Mouse (Mus musculus) splenic B cell, adult 2 months (primary cell): ENCODE results near the gene Ankrd23.

Experiments used
- DNase-seq: peaks from one replicate; pipeline ENCODE4 v3.0.0-alpha.2; 2011; ENCODE audit warnings: low read depth, low spot score
- H3K27me3 ChIP-seq: 2 replicates; pipeline ENCODE4 v1.6.1; 2012; ENCODE audit warnings: mild to moderate bottlenecking, low read length, moderate library complexity, mixed read lengths; ENCODE audit not compliant: control insufficient read depth, poor library complexity, insufficient read depth, severe bottlenecking
- H3K36me3 ChIP-seq: 2 replicates; pipeline ENCODE4 v1.6.1; 2012; ENCODE audit warnings: mild to moderate bottlenecking, low read length, moderate library complexity, mixed read lengths; ENCODE audit not compliant: control insufficient read depth, poor library complexity, insufficient read depth, severe bottlenecking

The Ankrd23 gene

DNA sequence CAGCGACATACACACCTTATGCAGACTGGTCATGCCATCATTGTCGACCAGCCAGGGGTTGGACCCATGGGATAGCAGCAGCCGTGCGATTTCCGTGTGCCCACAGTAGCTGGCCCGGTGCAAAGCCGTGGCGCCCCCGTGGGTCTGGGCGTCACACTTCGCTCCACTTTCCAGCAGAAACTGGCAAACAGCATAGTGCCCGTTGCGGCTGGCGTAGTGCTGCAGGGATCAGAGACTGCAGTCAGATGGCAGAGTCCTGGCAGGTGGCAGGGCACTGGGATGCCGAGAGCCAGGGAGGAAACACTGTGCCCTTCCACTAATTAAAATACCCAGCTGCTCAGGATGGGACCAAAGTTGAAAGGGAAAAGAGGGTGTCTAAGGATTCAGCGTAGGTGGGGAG lies 5.2 kb upstream of the Ankrd23 start:
- Histone ChIP-seq H3K27me3 (no peaks in the 10 kb centered on the region), H3K36me3 (peaks cover 4% of the 10 kb centered on the region)
- no peak for DNase-seq

DNA sequence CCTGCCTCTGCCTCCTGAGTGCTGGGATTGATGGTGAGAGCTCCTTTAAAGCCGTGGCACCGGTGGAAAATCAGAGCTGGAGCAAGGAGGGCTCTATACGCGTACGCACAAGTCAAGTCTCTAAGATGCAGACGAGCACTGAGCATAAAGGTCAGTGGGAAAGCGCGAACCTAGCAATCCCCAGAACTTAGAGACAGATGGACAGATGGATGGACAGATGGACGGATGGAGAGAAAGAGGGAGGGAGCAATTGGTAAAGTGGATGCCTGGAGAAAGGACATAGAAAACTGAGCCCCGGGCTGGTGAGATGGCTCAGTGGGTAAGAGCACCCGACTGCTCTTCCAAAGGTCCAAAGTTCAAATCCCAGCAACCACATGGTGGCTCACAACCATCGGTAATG lies 4.1 kb upstream of the Ankrd23 start:
- no peak for DNase-seq
- H3K27me3 ChIP-seq = no peaks in the 10 kb centered on the region
- H3K36me3 ChIP-seq = peaks cover 4% of the 10 kb centered on the region

DNA sequence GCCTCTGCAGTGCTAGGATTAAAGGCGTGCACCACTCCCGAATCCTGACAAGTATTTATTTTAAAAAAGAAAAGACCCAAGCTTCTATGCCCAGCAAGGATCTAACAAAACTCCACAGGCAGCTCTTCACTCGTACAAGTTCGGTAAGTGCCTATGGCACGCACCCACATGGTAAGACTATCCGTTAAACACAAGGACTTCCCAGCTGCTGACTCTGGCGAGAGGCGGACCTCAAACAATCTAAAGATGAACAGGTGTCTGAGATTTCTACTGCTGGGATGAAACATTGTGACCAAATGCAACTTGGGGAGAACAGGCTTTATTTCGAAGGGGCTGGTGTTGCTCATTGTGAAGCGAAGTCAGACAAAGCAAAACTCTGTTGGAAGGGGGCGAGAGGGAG lies 3.4 kb upstream of the Ankrd23 start:
- peaks cover 4% of the 10 kb centered on the region for H3K36me3 ChIP-seq
- no peak for DNase-seq
- H3K27me3 ChIP-seq = no peaks in the 10 kb centered on the region

DNA sequence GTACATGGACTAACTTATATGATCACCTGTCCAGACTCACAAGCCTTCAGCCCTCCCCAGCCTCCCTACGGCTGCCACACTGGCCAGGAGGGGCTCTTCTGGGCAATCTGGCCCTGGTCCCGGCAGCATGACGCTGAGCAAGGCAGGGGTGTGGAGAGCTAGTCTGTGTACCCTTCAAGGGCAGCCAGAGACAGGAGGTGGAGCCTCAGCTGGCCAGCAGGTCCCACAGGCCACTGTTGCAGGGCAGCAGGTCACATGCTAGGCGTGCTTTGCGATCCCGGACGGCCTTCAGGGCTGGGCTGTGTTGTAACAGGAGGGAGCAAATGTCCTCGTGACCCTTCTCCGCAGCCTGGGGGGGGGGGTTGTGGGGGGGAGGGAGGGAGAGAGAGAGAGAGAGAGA lies 2.5 kb upstream of the Ankrd23 start, which contains the start of gene Gm42417:
TSS of gene Gm42417 (minus strand) at position 244 of the 400 bp plus-strand sequence.
- Histone ChIP-seq H3K27me3 (no peaks in the 10 kb centered on the region), H3K36me3 (peaks cover 4% of the 10 kb centered on the region)
- DNase-seq = no peak

DNA sequence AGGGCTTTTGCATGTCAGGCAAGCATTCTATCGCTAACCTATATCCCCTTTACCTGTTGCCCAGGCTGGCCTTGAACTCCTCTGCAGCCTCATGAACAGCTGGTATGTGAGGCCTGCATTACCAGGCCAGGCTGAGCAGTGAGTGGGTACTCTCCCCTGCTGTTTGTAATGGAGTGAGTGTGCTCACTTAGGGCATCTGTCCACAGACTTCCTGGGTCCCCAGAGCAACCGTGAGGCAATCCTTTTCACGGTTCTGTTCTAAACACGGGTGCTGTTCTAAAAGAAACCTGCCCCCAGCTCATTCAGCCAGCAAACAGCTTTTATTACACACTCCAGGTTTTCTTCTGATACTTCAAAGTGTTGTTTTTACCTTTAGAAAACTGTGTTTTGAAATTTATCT lies 2.0 kb upstream of the Ankrd23 start:
- H3K27me3 ChIP-seq = no peaks in the 10 kb centered on the region
- no peak for DNase-seq
- H3K36me3 ChIP-seq = peaks cover 2% of the 10 kb centered on the region

DNA sequence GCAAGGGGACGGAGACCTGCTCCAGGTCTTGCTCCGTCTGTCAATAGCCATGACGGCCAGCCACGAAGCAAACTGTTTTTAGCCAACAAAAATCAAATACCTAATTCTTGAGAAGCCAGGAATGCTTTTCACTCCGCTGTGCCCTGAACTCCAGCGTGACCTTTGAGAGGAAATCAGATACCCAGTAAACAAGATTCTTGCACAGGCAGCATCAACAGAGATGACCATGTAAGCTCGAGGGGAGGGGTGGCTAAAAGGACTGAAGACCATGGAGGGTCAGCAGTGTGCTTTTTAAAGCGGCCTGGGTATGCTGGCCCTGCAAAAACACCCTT lies 320 bp downstream of the Ankrd23 start:
- peaks cover 2% of the 10 kb centered on the region for H3K36me3 ChIP-seq
- DNase-seq = no peak
- no peaks in the 10 kb centered on the region for H3K27me3 ChIP-seq

DNA sequence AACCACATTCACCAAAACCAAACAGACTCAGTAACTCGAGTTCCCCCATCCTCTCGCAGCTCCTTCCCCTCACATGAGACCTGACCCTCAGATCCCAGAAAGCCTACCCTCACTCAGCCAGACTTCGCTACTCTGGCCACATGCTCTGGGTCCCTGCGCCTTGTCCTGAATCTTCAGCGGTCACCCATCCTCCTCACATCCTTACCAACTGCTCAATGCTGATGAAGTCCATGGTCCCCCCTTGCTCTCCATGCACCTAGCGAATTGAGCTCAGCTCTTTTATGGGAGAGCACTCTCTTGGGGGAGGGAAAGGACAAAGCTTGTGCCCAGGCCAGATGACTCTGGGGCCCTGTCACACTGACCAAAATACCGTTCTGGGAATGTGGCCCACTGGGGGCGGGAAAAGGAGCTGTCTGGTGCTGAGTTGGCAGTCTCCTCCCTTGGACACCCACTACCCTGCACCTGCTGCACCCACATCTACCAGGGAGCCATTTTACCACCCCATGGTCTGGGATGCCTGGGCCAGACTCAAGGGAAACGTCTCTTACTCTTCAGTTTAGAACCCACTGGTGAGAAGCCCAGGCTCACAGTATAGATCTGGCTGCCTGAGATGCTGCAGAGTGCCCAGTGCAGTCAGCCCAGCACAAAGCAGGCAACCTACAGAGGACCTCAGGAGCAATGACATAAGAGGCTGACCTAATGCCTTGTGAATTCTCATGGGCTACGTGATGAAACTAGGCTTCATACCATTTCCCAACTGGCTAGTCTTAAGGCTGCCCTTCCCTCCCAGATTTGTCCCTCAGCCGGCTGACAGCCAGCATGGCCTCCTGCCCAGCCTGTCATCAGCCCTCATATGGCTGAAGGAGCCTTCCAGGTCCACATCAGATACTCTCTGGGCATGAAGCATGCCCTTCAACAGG lies 946 bp downstream of the Ankrd23 start:
- H3K36me3 ChIP-seq = peaks cover 3% of the 10 kb centered on the region
- DNase-seq = no peak
- H3K27me3 ChIP-seq = no peaks in the 10 kb centered on the region

DNA sequence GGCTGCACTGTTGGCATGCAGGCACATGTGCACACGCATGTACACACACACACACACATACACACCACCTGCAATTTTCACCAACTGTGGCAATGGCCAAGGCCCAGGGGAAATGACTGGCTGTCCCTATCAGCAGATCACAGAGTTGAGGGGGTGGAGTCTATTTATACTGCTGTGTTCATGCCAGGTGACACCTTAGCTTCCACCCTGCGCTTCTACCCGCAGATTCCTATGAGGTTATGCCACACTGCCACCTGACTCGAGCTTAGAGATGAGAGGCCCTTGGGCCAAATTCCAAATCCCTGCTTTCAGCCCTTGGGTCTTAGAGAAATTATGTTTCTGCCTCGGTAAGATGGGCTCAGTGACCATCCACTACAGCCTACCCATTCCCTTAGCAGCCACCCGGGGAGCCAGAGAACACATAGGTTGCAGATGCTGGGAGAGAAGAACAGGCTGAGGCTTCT lies 2.1 kb downstream of the Ankrd23 start:
- H3K27me3 ChIP-seq = no peaks in the 10 kb centered on the region
- H3K36me3 ChIP-seq = peaks cover 2% of the 10 kb centered on the region; the same call in 1 of the 2 replicates
- no peak for DNase-seq

DNA sequence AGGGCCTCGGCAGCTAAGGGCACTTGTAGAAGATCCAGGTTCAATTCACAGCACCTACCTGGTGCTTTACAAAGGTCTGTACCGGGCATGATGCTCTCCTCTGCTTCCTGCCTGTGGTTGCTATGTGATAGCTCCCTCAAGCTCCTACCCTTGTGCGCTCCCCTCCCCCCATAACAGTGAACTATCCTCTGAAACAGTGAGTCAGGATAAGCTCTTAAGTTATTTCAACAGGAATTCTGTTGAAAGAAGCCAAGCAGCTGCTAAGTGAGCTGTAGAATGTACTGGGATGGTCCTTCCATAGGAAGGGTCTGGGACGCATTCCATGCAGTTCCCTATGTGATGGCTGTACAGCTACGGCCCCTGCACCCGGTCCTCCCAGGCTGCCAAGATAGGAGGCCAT lies 3.1 kb downstream of the Ankrd23 start:
- Histone ChIP-seq H3K36me3 (peaks cover 2% of the 10 kb centered on the region; the same call in 1 of the 2 replicates), H3K27me3 (no peaks in the 10 kb centered on the region)
- no peak for DNase-seq

DNA sequence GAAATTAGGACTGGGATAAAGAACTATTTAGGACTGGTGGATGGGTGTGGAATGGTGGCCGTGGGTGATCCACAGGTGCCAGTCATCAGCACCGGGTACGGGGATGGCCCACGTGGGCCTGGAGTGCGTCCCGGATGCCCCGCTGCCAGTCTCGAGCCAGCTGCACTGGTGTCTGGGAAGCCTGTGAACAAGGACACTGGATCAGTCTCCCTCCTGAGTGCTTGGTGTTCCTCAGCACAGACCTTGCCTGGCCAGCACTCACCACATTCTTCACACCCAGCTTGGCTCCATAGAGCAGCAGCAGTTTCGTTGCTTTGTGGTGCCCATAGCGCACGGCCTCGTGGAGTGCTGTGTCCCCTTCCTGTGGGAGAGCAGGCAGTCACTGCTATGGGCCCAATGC lies 5.2 kb downstream of the Ankrd23 start:
- Histone ChIP-seq H3K27me3 (no peaks in the 10 kb centered on the region), H3K36me3 (peaks cover 2% of the 10 kb centered on the region)
- DNase-seq = no peak

DNA sequence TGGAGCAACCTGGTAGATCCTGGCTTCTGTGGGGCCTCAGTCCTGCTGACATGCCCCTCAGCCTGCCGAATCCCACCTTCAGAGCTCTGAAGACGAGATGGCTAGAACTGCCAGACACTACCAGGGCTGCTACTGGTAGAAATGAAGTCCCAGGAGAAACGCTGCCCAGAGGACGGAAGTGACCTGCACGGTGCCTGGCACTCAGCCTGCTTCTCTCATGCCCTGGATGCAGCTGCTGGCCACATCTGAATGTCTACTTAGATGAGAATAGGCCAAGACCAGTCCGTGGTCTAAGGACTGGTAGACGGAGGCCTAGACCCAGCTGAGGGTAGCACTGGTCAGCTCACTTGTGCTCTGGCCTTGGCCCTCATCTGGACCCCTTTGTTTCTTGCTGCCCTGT lies 5.7 kb downstream of the Ankrd23 start:
- no peaks in the 10 kb centered on the region for H3K27me3 ChIP-seq
- no peak for DNase-seq
- H3K36me3 ChIP-seq = peaks cover 2% of the 10 kb centered on the region

DNA sequence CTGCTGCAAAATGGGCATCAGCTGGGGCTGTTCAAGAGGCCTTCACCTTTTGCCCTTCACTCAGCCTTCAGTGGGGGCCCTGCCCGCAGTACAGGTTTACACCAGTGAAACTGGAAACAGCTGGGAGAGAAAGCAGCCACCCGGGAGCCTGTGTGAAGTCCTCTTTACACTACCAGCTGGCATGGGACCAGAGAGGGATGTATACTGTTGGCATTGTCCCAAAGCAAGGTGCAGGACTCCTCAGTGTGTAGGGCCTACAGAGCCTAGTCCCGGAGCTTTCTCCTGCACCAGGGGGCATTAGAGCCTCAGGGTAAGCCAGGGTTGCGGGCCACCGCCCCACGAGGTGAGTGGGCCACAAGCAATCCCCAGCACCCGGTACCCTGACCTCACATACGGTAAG lies 6.2 kb downstream of the Ankrd23 start:
- no peak for DNase-seq
- Histone ChIP-seq H3K27me3 (no peaks in the 10 kb centered on the region), H3K36me3 (peaks cover 2% of the 10 kb centered on the region)

DNA sequence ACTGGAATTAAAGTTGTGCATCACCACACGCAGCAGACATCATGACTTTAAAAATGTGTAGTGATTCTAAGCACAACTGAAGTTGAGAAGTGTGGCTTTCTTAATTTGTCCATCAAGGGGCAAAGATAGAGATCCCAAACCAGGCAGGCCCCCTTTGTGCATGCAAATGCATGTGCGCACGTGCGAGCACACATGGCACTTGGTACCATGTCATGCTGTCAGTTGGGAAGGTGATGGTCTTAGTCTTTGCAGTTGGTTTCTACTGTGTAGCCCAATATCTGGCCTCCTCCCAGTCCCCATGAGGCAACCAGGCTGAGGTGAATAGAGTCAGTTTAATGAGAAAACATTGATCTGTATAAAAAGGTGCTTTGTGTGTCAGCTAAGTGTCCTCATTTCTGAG lies 6.8 kb downstream of the Ankrd23 start:
- Histone ChIP-seq H3K36me3 (peaks cover 2% of the 10 kb centered on the region), H3K27me3 (no peaks in the 10 kb centered on the region)
- DNase-seq = no peak

DNA sequence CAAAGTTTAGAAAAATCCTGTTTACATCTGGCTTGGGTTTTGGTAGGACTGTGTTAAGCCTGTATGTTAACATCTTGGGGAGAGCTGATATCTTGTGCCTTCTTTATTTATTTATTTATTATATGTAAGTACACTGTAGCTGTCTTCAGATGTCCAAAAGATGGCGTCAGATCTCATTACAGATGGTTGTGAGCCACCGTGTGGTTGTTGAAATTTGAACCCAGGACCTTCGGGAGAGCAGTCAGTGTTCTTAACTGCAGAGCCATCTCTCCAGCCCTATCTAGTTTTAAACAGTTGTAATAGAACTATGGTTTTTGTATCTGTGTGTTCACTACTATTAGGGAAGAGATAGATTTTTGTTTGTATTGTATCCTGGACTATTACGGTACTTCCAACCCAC lies 7.4 kb downstream of the Ankrd23 start:
- H3K27me3 ChIP-seq = no peaks in the 10 kb centered on the region
- H3K36me3 ChIP-seq = peaks cover 2% of the 10 kb centered on the region
- DNase-seq = no peak

DNA sequence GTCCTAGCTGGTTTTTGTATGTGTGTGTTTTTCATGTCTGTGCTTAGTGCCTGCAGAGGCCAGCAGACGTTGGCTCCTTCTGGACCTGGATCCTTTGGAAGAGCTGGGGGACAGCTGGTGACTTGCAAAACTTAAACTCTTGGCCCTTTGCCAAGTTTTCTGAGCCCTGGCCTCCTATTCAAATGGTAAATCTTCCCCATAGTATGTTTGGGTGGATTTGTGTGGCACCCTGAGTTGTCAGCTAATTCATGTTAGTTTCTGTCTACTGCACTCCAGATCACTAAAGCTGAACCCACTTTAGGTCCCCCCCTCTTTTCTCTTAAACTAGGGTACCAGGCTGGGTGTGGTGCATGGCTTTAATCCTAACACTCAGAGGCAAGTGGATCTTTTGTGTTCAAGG lies 8.3 kb downstream of the Ankrd23 start:
- DNase-seq = no peak
- H3K36me3 ChIP-seq = peaks cover 2% of the 10 kb centered on the region
- no peaks in the 10 kb centered on the region for H3K27me3 ChIP-seq

DNA sequence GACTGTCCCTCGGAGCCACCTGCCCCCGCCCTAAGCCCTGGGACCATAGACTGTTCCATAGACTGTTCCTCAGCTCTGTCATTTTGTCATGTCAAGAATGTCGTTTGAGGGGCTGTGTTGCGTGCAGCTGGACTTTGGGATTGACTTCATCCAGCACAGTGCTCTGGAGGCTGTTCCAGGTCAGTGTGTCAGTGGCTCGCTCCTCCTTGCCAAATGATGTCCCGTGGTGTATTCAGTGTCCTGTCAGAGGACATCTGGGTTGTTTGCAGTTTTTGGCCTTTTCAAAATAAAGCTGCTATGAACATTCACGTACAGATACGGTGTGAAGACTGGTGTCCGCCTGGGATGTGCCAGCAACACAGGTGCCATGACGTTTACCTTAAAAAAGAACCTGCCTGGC lies 9.8 kb downstream of the Ankrd23 start:
- peaks cover 5% of the 10 kb centered on the region for H3K36me3 ChIP-seq
- DNase-seq = no peak
- H3K27me3 ChIP-seq = no peaks in the 10 kb centered on the region
